Mouse (Mus musculus) retina, adult 2 months (tissue): ENCODE results near the gene Lsp1.

Experiments used
- DNase-seq: peaks from one replicate; pipeline ENCODE4 v3.0.0-alpha.2; 2012; ENCODE audit warnings: low read depth, low spot score

Gene Lsp1

DNA sequence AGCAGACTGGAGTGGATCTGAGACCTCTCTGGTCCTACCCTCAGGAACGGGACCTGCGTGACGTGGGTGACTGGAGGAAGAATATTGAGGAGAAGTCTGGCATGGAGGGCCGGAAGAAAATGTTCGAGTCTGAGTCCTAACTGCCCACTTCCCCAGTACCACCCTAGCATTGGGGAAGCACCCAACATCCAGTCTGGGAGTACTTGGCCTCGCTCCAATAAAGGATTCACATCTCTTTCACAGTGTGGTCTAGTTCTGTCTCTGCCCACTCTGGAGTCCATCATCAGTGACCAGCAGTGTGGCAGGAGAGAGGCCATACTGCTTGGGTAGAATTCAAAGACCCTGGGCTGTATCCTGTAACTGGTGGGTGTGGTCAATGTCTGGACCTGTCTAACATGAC lies 16.4 kb upstream of the Lsp1 start:
- DNase-seq: no peak

- no peak for DNase-seq
These were observed 15.3 kb upstream of the Lsp1 start for GRCm38 (mm10) chr7:142445324-142445723.

DNA sequence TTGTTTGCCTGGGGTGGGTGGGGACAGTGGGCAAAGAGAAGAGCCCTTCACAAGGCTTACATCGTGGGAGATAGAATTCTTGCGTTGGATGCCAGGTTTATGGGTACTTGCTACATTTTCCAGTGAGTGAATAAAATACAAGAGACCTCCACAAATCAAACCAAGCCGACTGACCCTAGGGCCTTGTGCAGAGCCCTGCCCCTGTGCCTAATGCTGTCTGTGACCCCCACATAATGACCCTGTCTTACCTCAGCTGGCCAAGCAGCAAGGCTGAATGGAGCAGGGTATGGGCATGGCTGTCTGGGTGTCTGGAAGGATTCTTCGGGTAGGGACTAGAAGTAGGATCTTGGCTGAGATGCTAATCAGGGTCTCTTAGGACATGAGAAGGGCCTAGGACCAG lies 14.3 kb upstream of the Lsp1 start:
- DNase-seq: no peak

DNA sequence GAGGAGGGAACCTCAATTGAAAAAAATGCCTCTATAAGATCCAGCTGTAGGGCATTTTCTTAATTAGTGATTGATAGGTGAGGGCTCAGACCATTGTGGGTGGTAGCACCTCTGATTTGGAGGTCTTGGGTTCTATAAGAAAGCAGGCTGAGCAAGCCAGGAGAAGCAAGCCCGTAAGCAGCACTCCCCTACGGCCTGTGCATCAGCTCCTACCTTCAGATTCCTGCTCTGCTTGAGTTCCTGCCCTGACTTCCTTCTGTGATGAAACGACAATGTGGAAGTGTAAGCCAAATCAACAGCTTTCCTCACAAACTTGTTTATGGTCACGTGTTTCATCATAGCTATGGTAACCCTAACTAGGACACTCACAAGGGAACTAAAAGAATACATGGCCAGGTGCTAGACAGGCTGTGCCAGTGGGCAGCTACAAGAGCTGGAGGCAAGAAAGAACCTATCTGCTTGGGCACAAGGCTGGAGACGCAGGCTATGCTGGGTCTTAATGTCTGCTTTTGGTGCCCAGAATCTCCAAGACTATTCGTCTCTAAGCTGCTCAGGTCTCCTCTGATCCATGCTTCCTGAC lies 11.5 kb upstream of the Lsp1 start:
- no peak for DNase-seq

DNA sequence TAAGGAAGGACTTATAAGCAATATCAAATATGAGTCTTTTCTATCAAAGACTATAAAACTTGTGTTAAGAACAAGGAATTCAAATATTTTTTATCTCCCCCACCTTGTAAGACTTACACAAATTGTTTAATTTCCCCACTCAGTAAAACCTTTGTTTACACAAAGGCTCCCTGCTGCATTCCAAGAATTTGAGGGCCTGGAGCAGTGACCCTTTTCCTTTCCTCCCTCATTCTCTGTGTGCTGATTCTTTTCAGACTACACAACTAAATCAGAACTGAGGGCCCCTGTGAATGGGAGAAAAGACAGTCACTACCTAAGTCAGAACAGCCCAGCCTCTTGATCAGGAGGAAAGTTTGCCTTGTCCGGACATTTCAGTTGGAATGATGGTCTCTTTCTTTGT lies 5.9 kb upstream of the Lsp1 start:
- no peak for DNase-seq

DNA sequence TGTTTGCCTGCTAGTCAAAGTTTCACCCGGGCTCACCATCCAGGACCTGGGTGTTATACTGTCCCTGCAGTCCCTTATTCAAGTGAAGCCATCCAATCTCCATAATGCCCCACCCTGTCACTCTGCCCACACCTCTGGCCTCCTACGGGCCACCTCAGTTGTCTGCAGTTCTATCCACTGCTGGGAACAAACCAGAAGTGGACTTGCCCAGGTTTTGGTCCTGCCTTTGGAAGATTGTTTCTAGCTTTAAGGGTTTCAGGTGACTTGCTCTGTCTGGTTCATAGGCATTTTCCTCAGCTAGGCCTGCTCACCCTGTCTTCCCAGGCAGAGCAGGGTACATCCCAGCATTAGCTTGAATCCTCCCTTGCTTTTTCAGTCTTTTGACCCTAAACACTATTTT lies 5.4 kb upstream of the Lsp1 start:
- no peak for DNase-seq

- no peak for DNase-seq
These were observed 3.8 kb upstream of the Lsp1 start for GRCm38 (mm10) chr7:142456806-142457205.

DNA sequence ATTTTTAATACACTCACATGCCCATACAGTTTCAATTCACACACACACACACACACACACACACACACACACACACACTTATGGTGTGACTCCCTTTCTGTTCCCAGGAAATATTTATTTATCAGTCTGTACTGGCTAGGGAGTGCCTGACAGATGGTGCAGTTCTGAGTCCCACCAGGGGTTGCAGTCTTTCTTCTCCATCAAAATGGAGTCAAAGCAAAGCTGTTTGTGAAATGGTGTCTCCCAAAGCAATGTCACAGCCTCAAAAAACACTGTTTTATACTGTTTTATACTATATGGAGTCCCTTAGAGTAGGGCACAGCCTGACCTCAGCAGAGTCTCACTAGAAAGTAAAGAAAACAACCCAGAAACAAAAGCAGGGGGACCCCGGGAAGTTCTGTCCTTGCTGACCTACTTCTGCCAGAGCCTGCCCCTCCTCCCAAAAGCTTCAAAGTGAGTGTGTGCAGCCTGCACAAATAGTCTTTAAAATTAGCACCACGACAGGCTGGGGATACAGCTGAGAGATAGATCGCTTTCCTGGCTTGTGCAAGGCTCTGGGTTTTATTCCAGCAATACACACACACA lies 3.3 kb upstream of the Lsp1 start:
- no peak for DNase-seq

DNA sequence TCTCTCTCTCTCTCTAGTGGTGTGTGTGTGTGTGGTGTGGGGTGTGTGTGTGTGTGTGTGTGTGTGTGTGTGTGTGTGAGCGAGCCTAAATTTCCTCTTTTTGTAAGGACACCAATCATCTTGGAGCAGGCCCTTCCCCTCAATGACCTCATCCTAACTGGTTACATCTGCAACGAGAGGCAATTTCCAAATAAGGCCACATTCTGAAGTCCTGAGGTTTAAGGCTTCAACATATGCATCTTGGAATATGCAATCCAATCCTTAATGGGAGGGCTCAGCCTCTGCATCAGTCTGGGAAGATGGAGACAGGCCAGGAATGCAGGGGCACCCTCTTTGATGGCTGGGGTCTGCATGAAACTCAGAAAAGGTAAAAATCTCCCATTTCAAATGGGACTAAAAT lies 2.6 kb upstream of the Lsp1 start:
- DNase-seq: no peak

DNA sequence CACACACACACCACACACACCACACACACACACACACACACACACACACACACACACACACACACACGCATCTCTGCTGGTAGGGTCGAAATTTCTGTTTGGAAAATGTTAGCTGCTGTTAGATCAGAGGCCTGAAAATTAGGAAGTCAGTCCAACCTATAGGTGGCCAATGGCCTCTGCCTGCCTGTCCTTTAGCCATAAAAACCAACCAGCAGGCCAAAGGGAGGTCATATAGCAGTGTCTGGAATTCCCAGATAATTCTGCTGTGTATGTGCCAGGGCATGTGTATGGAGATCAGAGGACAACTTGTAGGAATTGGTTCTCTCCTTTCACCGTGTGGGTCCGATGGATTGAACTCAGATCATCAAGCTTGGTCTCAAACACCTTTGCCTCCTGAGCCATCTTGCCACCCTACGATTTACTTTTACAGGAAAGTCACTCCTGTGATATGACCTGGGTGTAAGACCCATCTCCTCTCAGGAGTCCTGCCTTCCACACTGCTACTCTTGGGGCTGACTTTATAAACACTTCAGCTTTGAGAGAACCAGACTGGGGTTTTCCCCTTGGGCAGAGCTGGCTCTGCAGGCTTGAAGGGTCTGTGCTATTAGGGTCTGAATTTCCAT lies 1.8 kb upstream of the Lsp1 start:
- no peak for DNase-seq

DNA sequence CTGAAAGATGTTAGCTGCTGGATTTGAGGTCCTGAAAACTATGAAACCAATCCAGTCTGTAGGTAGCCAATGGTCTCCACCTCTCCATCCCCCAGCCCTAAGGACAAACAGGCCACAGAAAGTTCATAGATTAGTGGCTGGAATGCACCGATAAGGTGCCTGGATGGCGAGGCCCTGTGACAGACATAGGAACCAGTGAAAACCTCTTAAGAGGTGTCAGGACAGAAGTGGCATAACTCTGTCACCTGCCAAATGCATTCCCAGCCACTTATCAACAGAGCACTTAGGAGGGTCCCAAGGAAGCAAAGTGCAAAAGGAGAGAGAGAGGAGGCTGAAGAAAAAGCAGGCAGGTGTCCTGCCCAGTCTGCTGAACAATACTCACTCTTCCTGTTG lies 1.3 kb upstream of the Lsp1 start:
- DNase-seq: no peak

DNA sequence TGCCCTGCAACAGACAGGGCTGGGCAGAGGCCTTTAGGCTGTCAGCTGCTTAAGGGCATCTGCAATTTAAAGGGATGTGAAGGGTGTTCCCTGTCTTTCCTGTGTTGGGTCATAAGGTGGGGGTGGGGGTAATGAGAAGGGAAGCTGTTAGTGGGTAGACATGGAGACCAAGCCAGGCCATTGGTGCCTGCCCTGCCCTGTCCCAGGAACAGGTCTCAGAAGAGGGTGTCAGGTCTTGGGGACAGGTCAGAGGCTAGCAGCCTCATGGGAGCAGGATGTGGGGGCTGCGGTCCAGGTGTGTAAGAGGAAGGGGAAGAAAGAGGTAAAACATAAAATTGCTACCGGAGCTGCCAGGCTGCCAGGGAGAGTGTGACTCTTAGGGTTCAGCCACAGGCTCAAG lies 837 bp downstream of the Lsp1 start:
- DNase-seq: no peak

- DNase-seq: no peak
These were observed 1.6 kb downstream of the Lsp1 start for GRCm38 (mm10) chr7:142462190-142462589.

DNA sequence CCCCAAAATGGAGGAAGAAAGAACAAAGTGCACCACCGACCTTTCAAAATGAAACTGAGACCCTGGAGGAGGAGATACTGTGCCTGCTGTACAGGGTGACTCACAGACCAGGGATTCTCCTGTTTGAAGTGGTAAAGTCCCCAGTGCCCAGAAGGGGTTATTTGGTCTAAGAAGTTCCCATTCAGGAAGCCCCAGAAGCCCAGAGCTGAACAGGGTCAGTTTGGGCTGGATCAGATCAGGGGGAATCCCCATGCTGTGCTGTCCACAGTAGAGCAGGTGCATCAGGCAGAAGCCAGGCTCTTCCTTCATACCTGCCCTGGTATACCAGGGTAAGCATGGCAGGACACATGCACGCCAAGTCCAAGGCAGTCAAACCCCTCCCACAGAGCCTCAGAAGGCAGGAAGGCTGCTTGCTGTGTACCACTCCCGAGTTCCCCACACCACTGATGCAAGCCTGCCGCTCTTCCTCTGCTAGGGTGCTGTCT lies 2.0 kb downstream of the Lsp1 start:
- no peak for DNase-seq

- DNase-seq: no peak
These were observed 9.6 kb downstream of the Lsp1 start for GRCm38 (mm10) chr7:142470171-142470691.

- no peak for DNase-seq
These were observed 10.3 kb downstream of the Lsp1 start for GRCm38 (mm10) chr7:142470808-142471413.

GRCm38 (mm10) chr7:142471414-142471861 lies 10.8 kb downstream of the Lsp1 start:
- DNase-seq: no peak

DNA sequence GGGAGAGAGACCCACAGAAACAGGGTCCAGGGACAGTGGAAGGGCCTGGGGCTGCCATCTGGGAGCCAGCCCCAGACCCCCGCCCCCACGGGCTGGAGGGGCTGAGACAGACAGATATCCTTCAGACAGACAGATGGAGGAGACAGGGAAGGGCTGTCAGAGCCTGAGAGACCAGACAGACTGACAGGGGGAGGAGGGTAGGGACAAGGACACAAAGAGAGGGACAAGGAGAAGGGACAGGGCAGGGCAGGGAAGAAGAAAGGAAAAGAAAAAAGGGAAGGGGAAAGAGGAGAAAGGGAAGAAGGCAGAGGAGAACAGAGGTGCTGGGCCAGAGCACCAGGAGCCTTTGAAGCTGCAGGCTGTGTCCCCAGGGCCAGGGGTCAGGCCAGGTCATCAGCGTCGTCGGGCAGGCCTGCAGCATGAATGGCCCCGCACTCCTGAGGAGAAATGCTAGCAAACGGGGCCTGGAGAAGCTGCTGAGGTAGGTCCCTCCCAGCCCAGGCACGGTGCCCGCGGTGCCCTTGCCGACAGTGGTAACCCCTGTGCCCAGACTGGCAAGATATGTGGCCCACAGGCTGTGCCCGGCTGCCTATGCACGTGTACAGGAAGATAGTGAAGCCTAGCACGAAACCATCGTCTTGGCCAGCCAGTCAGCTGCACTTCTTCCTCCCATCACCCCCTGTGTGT lies 11.4 kb downstream of the Lsp1 start:
- no peak for DNase-seq

DNA sequence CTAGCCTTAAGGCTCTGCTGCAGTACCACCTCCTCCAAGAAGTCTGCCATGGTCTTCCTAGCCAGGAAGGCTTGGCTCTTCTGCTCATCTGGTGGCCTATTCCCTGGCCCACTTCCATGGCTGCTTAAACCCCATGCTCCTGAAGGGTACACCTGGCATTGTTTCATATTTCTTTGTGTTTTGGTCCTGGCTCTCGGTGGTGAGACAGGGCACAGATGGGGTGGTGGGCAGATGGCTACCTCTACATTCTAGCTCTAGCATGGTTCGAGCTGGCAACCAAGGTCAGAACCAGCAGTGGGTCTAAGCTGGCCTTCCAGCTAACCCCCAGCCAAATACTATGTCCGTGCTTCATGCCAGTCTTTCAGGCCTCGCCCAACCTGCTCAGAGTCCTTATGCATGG lies 12.3 kb downstream of the Lsp1 start:
- no peak for DNase-seq

GRCm38 (mm10) chr7:142473476-142473875 lies 12.9 kb downstream of the Lsp1 start:
- DNase-seq: no peak

DNA sequence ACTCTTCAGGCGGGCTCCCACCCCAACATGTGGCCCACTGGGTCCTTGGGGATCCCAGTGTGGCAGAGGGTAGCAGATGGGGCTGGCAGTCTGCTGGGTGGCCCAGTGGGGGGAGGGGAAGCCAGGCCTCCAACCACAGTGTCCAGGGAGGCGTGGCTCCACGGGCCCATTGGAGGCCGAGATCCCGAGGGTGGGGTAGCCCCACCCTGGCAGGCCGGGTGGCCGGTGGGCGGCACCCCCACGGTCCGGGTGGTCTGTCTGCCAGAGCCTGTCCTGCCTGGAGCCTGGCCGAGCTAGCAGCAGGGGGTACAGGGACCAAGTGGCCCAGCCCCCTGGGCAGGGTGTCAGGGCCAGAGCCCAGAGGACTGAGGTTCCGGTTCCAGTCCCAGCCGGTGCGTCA lies 14.2 kb downstream of the Lsp1 start:
- no peak for DNase-seq

GRCm38 (mm10) chr7:142475641-142476040 lies 15.0 kb downstream of the Lsp1 start:
- DNase-seq: no peak
